Mouse (Mus musculus): Measurements from ENCODE around the gene Sdhc. TPM values are rescaled to one million over a fixed set of nuclear protein-coding genes. Genes with fewer than 3 reads are reported as not detected.

Gene Sdhc
- polyA plus RNA-seq, 1 experiment from 2014 or later, result 288 TPM

GRCm38 (mm10) chr1:171116280-171116679 lies 34.1 kb downstream of the Sdhc start:
- ATAC-seq (ENCODE audit: insufficient number of reproducible peaks, low FRiP score, low TSS enrichment, low read depth) (no peak), DNase-seq (ENCODE audit: low spot score) (no peak)
- Histone ChIP-seq H3K9me3 (ENCODE audit: control insufficient read depth, low read length) (no peaks in the 10 kb centered on the region), H3K4me3 (ENCODE audit: low read depth, low read length) (no peak overlapping the region), H3K27me3 (ENCODE audit: control insufficient read depth, insufficient read depth, low read length) (no peaks in the 10 kb centered on the region), H3K36me3 (ENCODE audit: control insufficient read depth, insufficient read depth, low read length) (no peaks in the 10 kb centered on the region), H3K4me2 (ENCODE audit: low read depth, severe bottlenecking) (no peak overlapping the region), H3K4me1 (ENCODE audit: control insufficient read depth, insufficient read depth, low read length) (no peaks in the 10 kb centered on the region), H3K27ac (replicated peaks; ENCODE audit: low read depth, low read length) (no peak overlapping the region), H3K9ac (ENCODE audit: low read length) (no peak overlapping the region)
- 73% methylated on average over 4 of the region's 4 CpGs for WGBS

- no peaks in the 10 kb centered on the region for H3K9me3 ChIP-seq (ENCODE audit: control insufficient read depth, low read length)
- ATAC-seq (ENCODE audit: insufficient number of reproducible peaks, low FRiP score, low TSS enrichment, low read depth) (peak; percentile 29; the same call in 1 of the 2 replicates), DNase-seq (ENCODE audit: low spot score) (peak; percentile 72)
- under 1% methylated on average over 24 of the region's 24 CpGs for WGBS
- H3K27ac ChIP-seq (replicated peaks; ENCODE audit: low read depth, low read length), result no peak within 1 kb of the TSS
- no peaks in the 10 kb centered on the region for H3K36me3 ChIP-seq (ENCODE audit: control insufficient read depth, insufficient read depth, low read length)
- peak within 1 kb of the TSS; percentile 76 for H3K9ac ChIP-seq (ENCODE audit: low read length)
- peak within 1 kb of the TSS; percentile 74 for H3K4me2 ChIP-seq (ENCODE audit: low read depth, severe bottlenecking)
- no peaks in the 10 kb centered on the region for H3K27me3 ChIP-seq (ENCODE audit: control insufficient read depth, insufficient read depth, low read length)
- no peaks in the 10 kb centered on the region for H3K4me1 ChIP-seq (ENCODE audit: control insufficient read depth, insufficient read depth, low read length)
- H3K4me3 ChIP-seq (ENCODE audit: low read depth, low read length), result peak within 1 kb of the TSS; percentile 54
These were observed 36.5 kb downstream of the Sdhc start, which contains the start of gene Cfap126 for GRCm38 (mm10) chr1:171113873-171114299. Cfap126 (plus strand) TSS chr1:171113918.

- Histone ChIP-seq H3K27ac (replicated peaks; ENCODE audit: low read depth, low read length) (no peak overlapping the region), H3K4me3 (ENCODE audit: low read depth, low read length) (no peak overlapping the region), H3K36me3 (ENCODE audit: control insufficient read depth, insufficient read depth, low read length) (no peaks in the 10 kb centered on the region), H3K4me2 (ENCODE audit: low read depth, severe bottlenecking) (no peak overlapping the region), H3K27me3 (ENCODE audit: control insufficient read depth, insufficient read depth, low read length) (no peaks in the 10 kb centered on the region), H3K9me3 (ENCODE audit: control insufficient read depth, low read length) (no peaks in the 10 kb centered on the region), H3K9ac (ENCODE audit: low read length) (no peak overlapping the region), H3K4me1 (ENCODE audit: control insufficient read depth, insufficient read depth, low read length) (no peaks in the 10 kb centered on the region)
- no peak for DNase-seq (ENCODE audit: low spot score)
- ATAC-seq (ENCODE audit: insufficient number of reproducible peaks, low FRiP score, low TSS enrichment, low read depth), result no peak
- WGBS, result 71% methylated on average over 4 of the region's 4 CpGs
These were observed 37.4 kb downstream of the Sdhc start for GRCm38 (mm10) chr1:171112986-171113385.

GRCm38 (mm10) chr1:171111781-171112575 lies 38.4 kb downstream of the Sdhc start:
- no peak overlapping the region for H3K27ac ChIP-seq (replicated peaks; ENCODE audit: low read depth, low read length)

GRCm38 (mm10) chr1:171111020-171111780 lies 39.2 kb downstream of the Sdhc start:
- Histone ChIP-seq H3K4me3 (ENCODE audit: low read depth, low read length) (peak overlapping the region; percentile 51), H3K9ac (ENCODE audit: low read length) (peak overlapping the region; percentile 73), H3K27me3 (ENCODE audit: control insufficient read depth, insufficient read depth, low read length) (no peaks in the 10 kb centered on the region), H3K27ac (replicated peaks; ENCODE audit: low read depth, low read length) (0 out of 2 replicates have a peak overlapping the region, but pooled peaks have one; percentile 62), H3K4me1 (ENCODE audit: control insufficient read depth, insufficient read depth, low read length) (no peaks in the 10 kb centered on the region), H3K9me3 (ENCODE audit: control insufficient read depth, low read length) (no peaks in the 10 kb centered on the region), H3K36me3 (ENCODE audit: control insufficient read depth, insufficient read depth, low read length) (no peaks in the 10 kb centered on the region), H3K4me2 (ENCODE audit: low read depth, severe bottlenecking) (peak overlapping the region; percentile 71)
- WGBS, result under 1% methylated on average over 38 of the region's 38 CpGs
- DNase-seq (ENCODE audit: low spot score), result peak; percentile 98
- peak; percentile 80 for ATAC-seq (ENCODE audit: insufficient number of reproducible peaks, low FRiP score, low TSS enrichment, low read depth)

More at GRCm38 (mm10) chr1:171111781-171112575, 38.4 kb downstream of the Sdhc start:
- Histone ChIP-seq H3K4me2 (ENCODE audit: low read depth, severe bottlenecking) (peak overlapping the region; percentile 71), H3K9me3 (ENCODE audit: control insufficient read depth, low read length) (no peaks in the 10 kb centered on the region), H3K27me3 (ENCODE audit: control insufficient read depth, insufficient read depth, low read length) (no peaks in the 10 kb centered on the region), H3K9ac (ENCODE audit: low read length) (0 out of 2 replicates have a peak overlapping the region, but pooled peaks have one; percentile 12), H3K36me3 (ENCODE audit: control insufficient read depth, insufficient read depth, low read length) (no peaks in the 10 kb centered on the region), H3K4me1 (ENCODE audit: control insufficient read depth, insufficient read depth, low read length) (no peaks in the 10 kb centered on the region), H3K4me3 (ENCODE audit: low read depth, low read length) (peak overlapping the region; percentile 51)
- ATAC-seq (ENCODE audit: insufficient number of reproducible peaks, low FRiP score, low TSS enrichment, low read depth) (no peak), DNase-seq (ENCODE audit: low spot score) (peak; percentile 75)
- 3% methylated on average over 15 of the region's 15 CpGs for WGBS

GRCm38 (mm10) chr1:171110659-171111019 lies 39.8 kb downstream of the Sdhc start:
- 17% methylated on average over 15 of the region's 15 CpGs for WGBS
- peak overlapping the region; percentile 51 for H3K4me3 ChIP-seq (ENCODE audit: low read depth, low read length)
- no peaks in the 10 kb centered on the region for H3K27me3 ChIP-seq (ENCODE audit: control insufficient read depth, insufficient read depth, low read length)
- H3K9ac ChIP-seq (ENCODE audit: low read length), result peak overlapping the region; percentile 73
- no peaks in the 10 kb centered on the region for H3K9me3 ChIP-seq (ENCODE audit: control insufficient read depth, low read length)
- no peaks in the 10 kb centered on the region for H3K4me1 ChIP-seq (ENCODE audit: control insufficient read depth, insufficient read depth, low read length)
- H3K4me2 ChIP-seq (ENCODE audit: low read depth, severe bottlenecking), result peak overlapping the region; percentile 45
- H3K36me3 ChIP-seq (ENCODE audit: control insufficient read depth, insufficient read depth, low read length), result no peaks in the 10 kb centered on the region
- DNase-seq (ENCODE audit: low spot score) (no peak), ATAC-seq (ENCODE audit: insufficient number of reproducible peaks, low FRiP score, low TSS enrichment, low read depth) (0 out of 2 replicates have a peak, but pooled peaks have one; percentile 29)
- 0 out of 2 replicates have a peak overlapping the region, but pooled peaks have one; percentile 62 for H3K27ac ChIP-seq (replicated peaks; ENCODE audit: low read depth, low read length)

GRCm38 (mm10) chr1:171109620-171110019 lies 40.8 kb downstream of the Sdhc start:
- no peak overlapping the region for H3K4me3 ChIP-seq (ENCODE audit: low read depth, low read length)
- DNase-seq (ENCODE audit: low spot score) (no peak), ATAC-seq (ENCODE audit: insufficient number of reproducible peaks, low FRiP score, low TSS enrichment, low read depth) (no peak)
- H3K27ac ChIP-seq (replicated peaks; ENCODE audit: low read depth, low read length), result no peak overlapping the region
- no peak overlapping the region for H3K9ac ChIP-seq (ENCODE audit: low read length)
- H3K4me2 ChIP-seq (ENCODE audit: low read depth, severe bottlenecking), result no peak overlapping the region
- no peaks in the 10 kb centered on the region for H3K4me1 ChIP-seq (ENCODE audit: control insufficient read depth, insufficient read depth, low read length)
- H3K27me3 ChIP-seq (ENCODE audit: control insufficient read depth, insufficient read depth, low read length), result no peaks in the 10 kb centered on the region
- no peaks in the 10 kb centered on the region for H3K9me3 ChIP-seq (ENCODE audit: control insufficient read depth, low read length)
- no peaks in the 10 kb centered on the region for H3K36me3 ChIP-seq (ENCODE audit: control insufficient read depth, insufficient read depth, low read length)
- WGBS, result 41% methylated on average over 9 of the region's 9 CpGs

GRCm38 (mm10) chr1:171105226-171105625 lies 45.2 kb downstream of the Sdhc start:
- WGBS, result 73% methylated on average over 6 of the region's 6 CpGs
- no peak for DNase-seq (ENCODE audit: low spot score)

More at GRCm38 (mm10) chr1:171105226-171105625, 45.2 kb downstream of the Sdhc start:
- no peak overlapping the region for H3K27ac ChIP-seq (replicated peaks; ENCODE audit: low read depth, low read length)
- no peaks in the 10 kb centered on the region for H3K36me3 ChIP-seq (ENCODE audit: control insufficient read depth, insufficient read depth, low read length)
- no peak overlapping the region for H3K9ac ChIP-seq (ENCODE audit: low read length)
- no peaks in the 10 kb centered on the region for H3K4me1 ChIP-seq (ENCODE audit: control insufficient read depth, insufficient read depth, low read length)
- no peaks in the 10 kb centered on the region for H3K27me3 ChIP-seq (ENCODE audit: control insufficient read depth, insufficient read depth, low read length)
- H3K4me2 ChIP-seq (ENCODE audit: low read depth, severe bottlenecking), result no peak overlapping the region
- no peak for ATAC-seq (ENCODE audit: insufficient number of reproducible peaks, low FRiP score, low TSS enrichment, low read depth)
- no peak overlapping the region for H3K4me3 ChIP-seq (ENCODE audit: low read depth, low read length)
- no peaks in the 10 kb centered on the region for H3K9me3 ChIP-seq (ENCODE audit: control insufficient read depth, low read length)

Data from limb, embryonic 11.5 days (tissue).